In the genomic region with DNA sequence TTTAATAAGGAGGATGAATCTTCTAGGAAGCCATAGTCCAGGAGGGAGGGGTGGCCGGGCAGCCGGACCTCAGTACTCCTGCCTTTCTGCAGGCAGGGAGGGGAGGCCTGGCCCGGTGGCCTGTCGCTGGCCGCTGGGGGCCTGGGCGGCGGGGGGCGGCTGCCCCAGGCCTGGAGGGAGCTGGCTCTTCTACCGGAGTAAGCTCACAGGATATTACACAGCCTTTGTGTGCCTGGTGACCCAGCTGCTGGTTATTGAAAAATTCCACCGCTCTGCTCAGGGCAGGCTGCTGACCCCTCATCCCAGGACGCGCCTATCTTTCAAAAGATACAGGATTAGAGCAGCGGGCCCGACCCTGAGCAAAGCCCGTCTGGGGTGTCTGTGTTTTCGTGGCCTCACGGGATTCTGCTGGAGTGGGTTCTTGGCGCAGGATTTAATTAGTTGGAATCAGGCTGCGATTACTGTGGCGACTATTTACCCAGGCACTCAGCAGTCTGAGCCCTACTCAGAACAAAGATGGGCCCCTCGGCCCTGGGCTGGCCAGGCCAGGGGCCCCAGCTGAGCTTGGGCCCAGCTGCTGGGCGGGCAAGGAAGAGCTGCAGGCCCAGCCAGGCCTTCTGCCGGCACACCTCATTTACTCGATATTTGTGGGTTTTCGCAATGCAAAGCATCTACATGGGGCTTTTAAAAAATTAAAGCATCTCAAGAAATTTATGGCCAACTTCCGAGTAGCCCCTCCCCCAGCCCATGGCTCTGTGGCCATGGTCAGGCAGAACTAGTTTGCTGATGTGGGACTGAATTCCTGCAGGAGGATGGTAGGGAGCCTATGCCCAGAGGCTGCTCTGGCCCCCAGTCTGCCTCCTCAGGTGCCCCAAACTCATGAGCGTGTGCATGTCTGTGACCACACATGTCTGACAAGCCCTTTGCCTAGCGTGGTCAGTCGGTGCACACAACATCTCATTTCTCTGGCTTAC, we compare ENCODE assay signal across 13 mouse cellular contexts. TPM values are rescaled to one million over a fixed set of nuclear protein-coding genes. Genes with fewer than 3 reads are reported as not detected.
DNase-seq lines count a peak whose midpoint lies in the region; ATAC-seq and TF ChIP-seq lines count a peak whose summit lies in the region.
"Had no signal": no experiment of that assay in that cellular context is flagged by ENCODE, and none has a peak within 500 bp of the region (broad histone marks: within the 10 kb centered on the region; RNA-seq: fewer than 3 reads in every experiment).

No protein-coding gene starts in this region.

- TF ChIP-seq CTCF in kidney, adult 2 months (conservative IDR thresholded peaks at IDR 0.05; ENCODE audit: insufficient read depth, insufficient read length, low read depth, low read length) = no peak
- TF ChIP-seq CTCF in embryonic fibroblast, embryonic 13.5 days (IDR thresholded peaks at IDR 0.05; ENCODE audit: borderline replicate concordance, insufficient read depth, low read length) = no peak

- TF ChIP-seq POLR2A in kidney, adult 2 months (IDR thresholded peaks at IDR 0.05; ENCODE audit: low read depth, low read length) = no peak
- TF ChIP-seq POLR2A in embryonic fibroblast, embryonic 13.5 days (IDR thresholded peaks at IDR 0.05; ENCODE audit: low read depth, low read length) = no peak

- H3K4me1 ChIP-seq in kidney, adult 2 months (ENCODE audit: control insufficient read depth, insufficient read depth, low read length) = no peaks in the 10 kb centered on the region
- peaks cover 8% of the 10 kb centered on the region; the same call in 1 of the 2 replicates for H3K4me1 ChIP-seq in embryonic fibroblast, embryonic 13.5 days (ENCODE audit: control insufficient read depth, insufficient read depth, low read length)
- peaks cover 89% of the 10 kb centered on the region for H3K4me1 ChIP-seq in limb, embryonic 10.5 days
- peaks cover 78% of the 10 kb centered on the region for H3K4me1 ChIP-seq in neural tube, embryonic 13.5 days (replicated peaks)

- H3K4me3 ChIP-seq in kidney, adult 2 months (ENCODE audit: insufficient read depth, low read depth, low read length) = no peak overlapping the region
- no peak overlapping the region for H3K4me3 ChIP-seq in embryonic fibroblast, embryonic 13.5 days (ENCODE audit: insufficient read depth, low read length)
- H3K4me3 ChIP-seq in limb, embryonic 10.5 days = peak overlapping the region; percentile 26
- H3K4me3 ChIP-seq in neural tube, embryonic 13.5 days = no peak overlapping the region

- H3K9ac ChIP-seq in neural tube, embryonic 13.5 days = peak overlapping the region; percentile 55

- no peak overlapping the region for H3K27ac ChIP-seq in kidney, adult 2 months (ENCODE audit: insufficient read depth, low read depth, low read length)
- H3K27ac ChIP-seq in embryonic fibroblast, embryonic 13.5 days (ENCODE audit: insufficient read depth, low read length) = 0 out of 2 replicates have a peak overlapping the region, but pooled peaks have one; percentile 3
- H3K27ac ChIP-seq in limb, embryonic 10.5 days = peak overlapping the region; percentile 88
- H3K27ac ChIP-seq in neural tube, embryonic 13.5 days (replicated peaks) = peak overlapping the region; percentile 85

- 36% methylated on average over 29 of the region's 29 CpGs for WGBS in kidney, adult 2 months
- WGBS in limb, embryonic 10.5 days = 21% methylated on average over 29 of the region's 29 CpGs
- WGBS in neural tube, embryonic 13.5 days = 15% methylated on average over 29 of the region's 29 CpGs

- peak; percentile 51 to 53 for DNase-seq in kidney, postnatal 4 days
- no peak for DNase-seq in kidney, adult 2 months
- peak; percentile 69 for DNase-seq in limb, embryonic 10.5 days (ENCODE audit: low spot score)
- no peak for DNase-seq in left cerebral cortex, postnatal 4 days
- DNase-seq in layer of hippocampus, postnatal 10 days (ENCODE audit: low spot score in 2 of 2) = no peak
- DNase-seq in kidney, postnatal 25 days = no peak
- DNase-seq: cerebellum, postnatal 25 days; heart, postnatal 14 days; right cerebral cortex, postnatal 14 days had no signal

- ATAC-seq in neural tube, embryonic 13.5 days (ENCODE audit: low read depth) = 0 out of 2 replicates have a peak, but pooled peaks have one; percentile 6

- no peaks in the 10 kb centered on the region for H3K27me3 ChIP-seq in kidney, adult 2 months (replicated peaks; ENCODE audit: control insufficient read depth, insufficient read depth, low read length)
- peaks cover 60% of the 10 kb centered on the region for H3K27me3 ChIP-seq in limb, embryonic 10.5 days (ENCODE audit: low read depth, poor library complexity, severe bottlenecking)
- peaks cover 94% of the 10 kb centered on the region for H3K27me3 ChIP-seq in neural tube, embryonic 13.5 days

- H3K4me2 ChIP-seq in neural tube, embryonic 13.5 days = peak overlapping the region; percentile 28

- no peaks in the 10 kb centered on the region for H3K36me3 ChIP-seq in kidney, adult 2 months (ENCODE audit: control insufficient read depth, insufficient read depth, low read length)
- 0 out of 2 replicates have a peak, but pooled peaks cover 2% of the 10 kb centered on the region for H3K36me3 ChIP-seq in limb, embryonic 10.5 days
- H3K36me3 ChIP-seq in neural tube, embryonic 13.5 days = no peaks in the 10 kb centered on the region

- intact Hi-C loops in left cerebral cortex, postnatal 4 days (cut with DNase I) = no loop called here

- H3K9me3 ChIP-seq in limb, embryonic 10.5 days (replicated peaks) = no peaks in the 10 kb centered on the region
- H3K9me3 ChIP-seq in neural tube, embryonic 13.5 days = no peaks in the 10 kb centered on the region

RNA-seq across cellular contexts. Expression of a gene that starts 55.1 kb away (rescaled TPM):
- polyA plus RNA-seq in kidney, adult 2 months (2012; rRNA removed) = 2.9 and 3.7 TPM in 2 replicates
- 1.1 and 2.8 TPM in 2 replicates for polyA plus RNA-seq in embryonic fibroblast, embryonic 13.5 days (2011; ENCODE audit: insufficient read length, low read depth, missing spikeins)
- 11.0 and 13.9 TPM in 2 replicates for polyA plus RNA-seq in limb, embryonic 10.5 days (2016; fragmentation: Nextera tagmentation; extraction: Ambion mirVana)
- polyA plus RNA-seq in neural tube, embryonic 13.5 days (2015; fragmentation: Nextera tagmentation; extraction: Ambion mirVana) = 9.1 and 11.1 TPM in 2 replicates
- under 1 TPM; 0.24 to 0.26 TPM for total RNA-seq in left cerebral cortex, postnatal 4 days (2021)
- under 1 TPM in 1 of 2 experiments, not detected in 1; 0.27 TPM for total RNA-seq in layer of hippocampus, postnatal 10 days (2021)
- total RNA-seq: CH12.LX; megakaryocyte progenitor cell, adult 5-6 weeks had no signal

Comparison
In these comparisons a context has a peak if more than half of its experiments do, and no peak if none do; other contexts are left out.
1. DNase-seq: peak in kidney, postnatal 4 days (2 of 2) and limb, embryonic 10.5 days (single experiment); none in kidney, adult 2 months (single experiment), left cerebral cortex, postnatal 4 days (single experiment), layer of hippocampus, postnatal 10 days (0 of 2) and kidney, postnatal 25 days (0 of 2).